Mouse (Mus musculus) gastrocnemius, adult 8-10 months (tissue): Measurements from ENCODE around the gene Trp53rka. TPM values are rescaled to one million over a fixed set of nuclear protein-coding genes. Genes with fewer than 3 reads are reported as not detected.
"Not testable (repeated sequence)": the region's sequence is repeated elsewhere in the genome, so short reads cannot be mapped to it uniquely, and the experiment has no call there.

Source experiments
- DNase-seq, 2 experiments: peaks; one replicate each; pipeline ENCODE4 v3.0.0; 2022; ENCODE audit warnings: low spot score in 2 of 2
- total RNA-seq, 4 experiments: library from RNA; stranded (reverse); gene quantifications; 2 replicates each; pipeline ENCODE4 v1.2.4; 2022

Gene Trp53rka
- 10 to 100 TPM in 3 of 4 experiments, 1 to 10 TPM in 1; 9.2 to 11.5 (median 10.4) TPM for total RNA-seq

- DNase-seq, result peak; percentile 59 to 71
These were observed at the start of gene Trp53rka for GRCm38 (mm10) chr2:165492648-165493553. Gene Trp53rka (minus strand): TSS chr2:165493324.

- DNase-seq, result no peak
These were observed 47.9 kb upstream of the Trp53rka start for GRCm38 (mm10) chr2:165540975-165541374.

DNA sequence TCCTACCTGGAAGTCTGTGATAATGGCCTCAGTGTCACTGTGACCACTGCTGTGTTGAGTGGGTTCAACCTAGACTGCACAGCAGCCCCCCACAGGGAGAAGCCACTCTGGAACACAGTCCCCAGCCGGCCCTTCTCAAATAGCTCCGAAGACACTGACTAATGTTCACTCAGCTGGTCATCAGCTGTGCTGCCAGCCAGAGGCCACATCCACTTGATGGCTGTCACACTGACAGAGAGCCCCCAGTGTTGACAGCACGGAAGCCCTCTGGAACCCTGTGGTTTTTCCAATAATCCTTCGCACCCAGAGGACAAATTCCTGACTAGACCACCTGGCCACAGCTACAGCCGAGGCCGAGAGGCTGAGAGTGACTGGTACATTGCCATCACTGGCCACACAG lies 40.7 kb upstream of the Trp53rka start:
- no peak for DNase-seq

DNA sequence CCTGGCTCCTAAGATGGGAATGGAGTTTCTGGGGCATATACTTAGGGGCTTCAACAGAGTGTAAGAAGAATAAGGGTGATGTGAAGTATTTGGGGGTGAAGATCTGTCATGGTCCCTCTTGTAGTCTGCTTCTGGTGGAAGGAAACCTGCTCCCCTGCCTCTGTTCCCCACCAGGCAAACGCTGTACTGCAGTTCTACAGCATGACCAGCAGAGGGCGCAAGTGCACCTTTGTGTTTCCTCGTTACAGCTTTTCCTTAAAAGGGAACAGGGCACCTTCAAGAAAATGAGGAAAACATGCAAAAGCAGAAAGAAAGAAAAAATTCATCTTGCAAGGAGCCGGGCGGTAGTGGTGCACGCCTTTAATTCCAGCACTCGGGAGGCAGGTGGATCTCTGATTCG lies 36.0 kb upstream of the Trp53rka start:
- peak in 1 of 2 experiments; percentile 10 for DNase-seq

- no peak for DNase-seq
These were observed 32.5 kb upstream of the Trp53rka start for GRCm38 (mm10) chr2:165525609-165526008.

GRCm38 (mm10) chr2:165515178-165515728 lies 22.1 kb upstream of the Trp53rka start:
- no peak for DNase-seq

- DNase-seq, result no peak
These were observed 19.9 kb upstream of the Trp53rka start for GRCm38 (mm10) chr2:165512870-165513600.

- DNase-seq, result no peak
These were observed 19.3 kb upstream of the Trp53rka start for GRCm38 (mm10) chr2:165512426-165512825.

- not testable (repeated sequence) for DNase-seq
These were observed 18.4 kb upstream of the Trp53rka start for GRCm38 (mm10) chr2:165511530-165511929.

DNA sequence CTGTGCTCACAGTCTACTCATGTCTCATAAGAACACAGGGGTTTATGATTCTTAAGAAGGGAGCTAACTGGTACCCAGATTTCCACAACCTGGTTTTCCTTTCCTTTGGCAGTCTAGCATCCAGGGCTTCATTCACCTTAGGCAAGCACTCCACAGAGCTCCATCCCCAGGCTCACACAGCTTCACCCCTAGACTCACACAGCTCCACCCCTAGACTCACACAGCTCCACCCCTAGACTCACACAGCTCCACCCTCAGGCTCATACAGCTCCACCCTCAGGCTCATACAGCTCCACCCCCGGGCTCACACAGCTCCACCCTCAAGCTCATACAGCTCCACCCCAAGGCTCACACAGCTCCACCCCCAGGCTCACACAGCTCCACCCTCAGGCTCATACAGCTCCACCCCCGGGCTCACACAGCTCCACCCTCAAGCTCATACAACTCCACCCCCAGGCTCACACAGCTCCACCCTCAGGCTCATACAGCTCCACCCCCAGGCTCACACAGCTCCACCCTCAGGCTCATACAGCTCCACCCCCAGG lies 17.9 kb upstream of the Trp53rka start:
- DNase-seq, result not testable (repeated sequence)

DNA sequence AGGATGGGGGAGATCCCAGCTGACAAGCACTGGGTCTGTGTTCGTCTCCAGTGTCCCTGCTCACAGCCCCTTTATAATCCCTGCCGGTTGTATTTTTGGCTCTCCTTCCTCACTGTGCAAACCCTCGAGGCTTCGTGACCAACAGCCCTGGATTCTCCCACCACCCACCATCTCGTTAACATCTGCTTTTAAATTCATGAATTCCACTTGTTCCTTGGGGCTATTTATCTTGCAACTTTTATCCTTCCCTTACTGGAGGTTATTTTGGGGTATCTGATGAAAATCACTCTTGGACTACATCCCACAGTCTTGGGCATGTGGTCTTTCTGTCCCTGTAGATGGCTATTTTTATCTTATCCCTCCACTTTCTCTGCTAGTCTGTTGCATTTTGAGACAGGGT lies 17.3 kb upstream of the Trp53rka start:
- DNase-seq, result no peak

DNA sequence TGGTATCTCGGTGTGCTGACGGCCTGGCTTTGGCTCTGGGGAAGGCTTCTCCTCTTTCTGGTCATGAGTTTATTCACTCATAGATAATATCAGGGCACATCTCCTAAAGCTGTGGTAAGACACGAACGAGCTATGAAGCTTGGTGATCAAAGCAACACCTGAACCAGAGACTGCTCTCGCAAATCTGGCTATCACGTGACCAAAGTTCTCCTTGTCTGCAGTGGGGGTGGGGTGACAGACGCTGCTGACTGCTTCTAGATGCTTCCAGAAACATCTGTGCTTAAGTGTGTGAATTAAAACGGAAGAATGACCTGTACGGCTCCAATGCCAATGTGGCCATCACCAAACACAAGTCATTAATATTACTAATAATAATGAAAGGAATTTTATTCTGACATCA lies 16.6 kb upstream of the Trp53rka start:
- no peak for DNase-seq

- peak; percentile 24 to 38 for DNase-seq
These were observed 10.4 kb upstream of the Trp53rka start, which contains the start of gene Slc2a10 for GRCm38 (mm10) chr2:165503259-165504203. Gene Slc2a10 (plus strand): TSS chr2:165503787.

GRCm38 (mm10) chr2:165498816-165499215 lies 5.7 kb upstream of the Trp53rka start:
- DNase-seq, result no peak

DNA sequence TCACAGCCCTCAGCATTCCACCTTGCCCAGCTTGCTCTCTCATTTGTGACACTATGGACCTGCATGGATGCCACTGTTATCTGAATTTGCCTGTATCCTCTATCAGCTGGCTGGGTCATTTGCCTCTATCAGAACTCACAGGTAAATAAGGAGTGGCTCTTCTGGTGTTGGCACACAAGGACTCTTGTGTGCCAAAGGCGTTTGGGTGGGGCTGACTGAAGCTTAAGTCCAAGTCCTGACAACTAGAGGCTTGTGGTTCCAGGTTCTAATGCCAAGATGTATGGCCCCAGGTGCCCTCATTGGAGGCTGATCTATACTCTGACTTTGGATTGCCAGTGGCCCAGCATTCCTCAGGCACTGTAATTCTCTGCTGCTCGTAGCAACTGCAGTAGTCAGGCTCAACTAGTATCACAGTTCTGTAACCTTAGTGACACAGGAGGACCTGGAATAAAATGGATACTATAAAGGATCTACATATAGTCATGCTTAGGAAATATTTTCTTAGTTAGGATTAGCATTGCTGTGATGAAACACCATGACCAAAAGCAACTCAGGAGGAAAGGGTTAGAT lies 4.7 kb upstream of the Trp53rka start:
- DNase-seq, result no peak

DNA sequence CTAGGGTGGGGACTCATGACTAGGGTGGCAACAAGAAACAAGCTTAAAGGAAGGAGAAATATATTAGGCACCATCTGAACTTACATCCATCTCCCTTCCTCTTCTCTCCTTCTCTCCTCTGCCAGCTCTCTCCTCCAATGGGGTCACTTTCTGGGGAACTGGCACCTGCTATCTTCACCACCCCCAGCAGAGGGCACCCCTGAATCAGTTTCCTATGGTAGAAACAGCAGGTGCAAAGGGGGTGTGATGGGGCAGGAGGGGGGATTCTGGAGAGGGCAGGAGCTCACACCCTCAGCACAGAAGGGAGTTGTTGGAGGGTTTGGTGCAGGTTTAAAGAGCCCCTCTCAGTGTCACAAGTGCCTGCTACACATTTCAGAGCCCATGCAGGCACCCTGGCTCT lies 3.1 kb upstream of the Trp53rka start:
- no peak for DNase-seq

- DNase-seq, result no peak
These were observed 1.4 kb upstream of the Trp53rka start for GRCm38 (mm10) chr2:165494495-165494894.

DNA sequence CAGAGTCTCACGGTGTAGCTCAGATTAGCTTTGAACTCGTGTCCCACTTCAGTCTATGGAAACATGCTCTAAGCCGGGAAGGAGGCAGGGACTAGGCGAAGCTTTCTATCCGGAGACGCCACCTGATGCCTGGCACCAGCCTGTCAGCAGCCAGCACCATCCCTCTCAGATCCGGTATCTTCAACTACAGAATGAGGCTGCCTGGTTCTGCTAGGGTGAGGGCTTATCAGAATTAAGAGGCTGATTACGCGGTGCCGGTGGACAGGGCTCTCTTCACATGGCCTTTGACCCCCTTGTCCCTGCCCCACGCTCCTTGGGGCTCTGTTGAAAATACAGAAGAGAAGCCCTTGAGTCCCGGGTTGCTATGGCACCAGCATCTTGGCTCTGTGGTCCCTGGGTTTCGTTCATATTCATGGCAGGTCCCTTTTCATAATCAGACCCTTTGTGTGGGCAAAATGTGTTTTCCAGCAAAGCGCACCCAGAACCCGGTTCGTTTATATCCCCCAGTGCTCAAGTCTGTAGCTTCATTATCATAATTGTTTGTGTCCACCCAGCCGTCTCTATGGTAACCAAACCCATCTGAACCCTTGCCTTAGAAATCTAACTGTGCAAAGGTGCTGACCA lies 575 bp upstream of the Trp53rka start:
- no peak for DNase-seq

DNA sequence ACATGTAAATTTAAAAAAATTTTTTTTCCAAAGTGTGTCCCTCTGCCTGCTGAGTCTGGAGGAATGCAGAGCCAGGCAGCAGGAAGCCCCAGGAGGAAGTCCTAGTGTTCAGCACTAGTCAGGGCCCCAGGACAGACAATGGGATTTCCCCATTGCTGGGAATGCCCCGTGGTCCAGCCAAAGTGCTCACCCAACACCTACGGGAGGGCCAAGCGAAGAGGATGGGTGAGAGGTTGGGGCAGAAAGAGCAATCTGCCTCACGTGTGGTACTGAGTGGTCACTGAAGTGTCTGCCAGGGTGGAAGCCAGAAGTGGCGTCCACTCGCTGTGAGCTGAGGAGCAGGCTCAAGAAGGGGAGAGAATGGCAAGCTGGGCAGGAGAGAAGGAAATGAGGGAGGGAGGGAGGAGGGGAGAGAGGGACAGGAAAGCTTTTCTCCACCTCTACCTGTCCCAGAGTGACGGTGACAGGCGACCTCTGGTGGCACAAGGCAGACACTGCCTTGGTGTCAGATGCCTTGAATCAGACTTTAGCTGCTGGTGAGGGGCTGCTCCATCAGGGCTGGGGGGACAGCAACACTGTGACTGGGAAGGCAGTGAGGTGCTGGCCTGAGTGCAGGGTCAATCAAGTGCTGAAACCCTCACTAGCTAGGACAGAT lies 6.1 kb downstream of the Trp53rka start:
- no peak for DNase-seq
